Mouse (Mus musculus): ENCODE data around the gene Slc25a41. TPM values are rescaled to one million over a fixed set of nuclear protein-coding genes. Genes with fewer than 3 reads are reported as not detected.
A peak's percentile ranks its signal among the peaks of the same experiment; 100 is the strongest.

Gene Slc25a41
- total RNA-seq, 2 experiments from 2014 or later: not detected

DNA sequence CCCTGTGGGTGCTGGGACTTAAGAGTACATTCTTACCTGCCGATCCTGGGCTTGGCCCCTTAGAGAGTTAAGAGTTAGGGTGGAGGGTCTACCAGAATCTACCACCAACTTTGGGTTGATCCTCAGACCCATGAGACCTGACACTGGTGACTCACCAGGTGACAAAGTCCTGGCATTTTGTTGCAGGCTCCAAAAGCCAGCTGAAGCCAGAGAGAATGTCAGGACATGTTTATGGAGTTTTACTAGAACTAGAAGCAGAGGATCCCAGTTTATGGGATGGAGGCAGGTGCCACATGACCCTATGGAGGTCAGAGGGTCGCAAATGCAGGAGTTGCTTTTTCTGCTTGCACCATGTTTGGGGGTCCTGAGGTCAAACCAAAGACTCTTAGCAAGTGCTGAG, 44.9 kb downstream of the Slc25a41 start:
- DNase-seq (ENCODE audit: low spot score): no peak

DNA sequence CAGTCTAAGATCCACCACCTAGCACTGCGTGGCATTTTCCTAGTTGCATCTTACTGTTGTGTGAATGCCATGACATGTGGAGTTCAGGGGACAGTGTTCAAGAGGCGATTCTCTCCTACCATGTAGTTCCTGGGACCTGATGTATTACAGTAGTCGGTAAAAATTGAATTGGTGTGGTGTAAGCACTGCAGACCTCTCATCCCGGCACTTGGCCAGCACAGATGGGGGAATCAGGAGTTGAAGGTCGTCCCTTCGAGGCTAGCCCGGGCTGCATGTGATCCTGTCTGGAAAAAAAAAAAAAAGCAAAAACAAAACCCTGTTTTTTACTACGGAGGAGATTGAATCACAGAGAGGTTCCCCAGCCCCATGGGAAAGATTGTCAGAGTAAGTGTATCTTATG, 46.4 kb downstream of the Slc25a41 start:
- DNase-seq (ENCODE audit: low spot score): no peak

- no peak for DNase-seq (ENCODE audit: low spot score)
Observed at GRCm38 (mm10) chr17:56990966-56991365, 50.5 kb downstream of the Slc25a41 start.

GRCm38 (mm10) chr17:56990115-56990746, 51.2 kb downstream of the Slc25a41 start, which contains the start of gene Clpp:
Gene Clpp (plus strand): TSS chr17:56990305.
- peak; percentile 97 for DNase-seq (ENCODE audit: low spot score)

GRCm38 (mm10) chr17:56989467-56990114, 51.9 kb downstream of the Slc25a41 start:
- peak; percentile 85 for DNase-seq (ENCODE audit: low spot score)

- no peak for DNase-seq (ENCODE audit: low spot score)
Observed at GRCm38 (mm10) chr17:56988921-56989430, 52.5 kb downstream of the Slc25a41 start.

DNA sequence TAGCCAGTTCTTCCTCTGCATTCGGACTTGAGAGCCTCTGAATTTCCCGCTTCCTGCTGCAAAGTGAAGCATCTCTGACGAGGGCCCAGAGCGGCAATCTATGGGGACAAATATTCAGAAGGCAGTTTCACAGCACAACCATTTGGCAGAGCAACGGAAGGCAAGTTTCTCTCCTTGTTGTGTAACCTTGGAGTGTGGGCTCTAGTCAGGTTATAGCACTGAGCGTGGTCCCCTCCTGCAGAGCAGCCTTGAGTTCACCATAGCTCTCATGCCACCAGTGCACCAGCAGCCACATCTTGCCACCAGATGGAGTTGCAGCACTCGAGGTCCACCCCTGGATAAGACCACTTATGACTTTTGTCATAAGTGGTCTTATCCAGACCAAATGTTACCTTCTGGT, 53.0 kb downstream of the Slc25a41 start:
- DNase-seq (ENCODE audit: low spot score): no peak

GRCm38 (mm10) chr17:56986105-56986805, 55.2 kb downstream of the Slc25a41 start:
- DNase-seq (ENCODE audit: low spot score): no peak

DNA sequence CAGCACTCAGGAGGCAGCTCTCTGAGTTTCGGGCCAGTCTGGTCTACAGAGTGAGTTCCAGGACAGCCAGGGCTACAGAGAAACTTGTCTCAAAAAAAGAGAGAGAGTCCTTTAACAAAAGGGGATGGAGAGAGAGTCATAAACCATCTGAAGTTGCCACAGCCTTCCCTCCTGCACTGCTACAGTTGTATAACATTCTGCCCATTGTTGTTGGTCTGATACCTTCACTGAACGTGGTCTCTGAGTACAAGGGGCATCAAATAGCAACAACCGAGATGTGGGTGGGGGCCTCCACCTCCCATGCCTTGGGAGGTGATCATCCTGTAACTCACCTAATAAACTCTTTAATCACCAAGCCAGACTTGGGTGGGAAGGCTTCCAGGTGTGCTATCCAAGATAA, 55.8 kb downstream of the Slc25a41 start:
- no peak for DNase-seq (ENCODE audit: low spot score)

GRCm38 (mm10) chr17:56984886-56985285, 56.6 kb downstream of the Slc25a41 start:
- DNase-seq (ENCODE audit: low spot score): no peak

Other genes starting within 250 kb of the Slc25a41 start
- gene Rfx2, start 210.6 kb downstream of the Slc25a41 start, total RNA-seq (2021): 1 to 10 TPM; 2.1 to 3.1 TPM
- gene Acsbg2, start 167.2 kb downstream of the Slc25a41 start, total RNA-seq (2021): not detected
- not detected for gene 1700061G19Rik, start 166.2 kb downstream of the Slc25a41 start, total RNA-seq (2021)
- 10 to 100 TPM; 22.0 to 22.2 TPM for gene Mllt1, start 106.2 kb downstream of the Slc25a41 start, total RNA-seq (2021)
- gene Acer1, start 59.5 kb downstream of the Slc25a41 start, total RNA-seq (2021): not detected
- 10 to 100 TPM; 36.9 to 38.3 TPM for gene Clpp, start 51.3 kb downstream of the Slc25a41 start, total RNA-seq (2021)
- gene Alkbh7, start 44.3 kb downstream of the Slc25a41 start, total RNA-seq (2021): 10 to 100 TPM; 26.9 to 27.9 TPM
- not detected for gene Pspn, start 41.6 kb downstream of the Slc25a41 start, total RNA-seq (2021)
- 10 to 100 TPM; 17.1 to 19.0 TPM for gene Gtf2f1, start 30.4 kb downstream of the Slc25a41 start, total RNA-seq (2021)
- not detected for gene Gm17949, start 30.2 kb downstream of the Slc25a41 start, total RNA-seq (2021)
- gene Khsrp, start 10.1 kb downstream of the Slc25a41 start, total RNA-seq (2021): 10 to 100 TPM; 25.9 to 27.4 TPM
- under 1 TPM in 1 of 2 experiments, not detected in 1; 0.31 TPM for gene Crb3, start 17.5 kb upstream of the Slc25a41 start, total RNA-seq (2021)
- gene Slc25a23, start 18.2 kb upstream of the Slc25a41 start, total RNA-seq (2021): 10 to 100 TPM; 34.1 to 40.3 TPM
- under 1 TPM; 0.21 to 0.46 TPM for gene Dennd1c, start 36.9 kb upstream of the Slc25a41 start, total RNA-seq (2021)
- gene Tubb4a, start 46.1 kb upstream of the Slc25a41 start, total RNA-seq (2021): 1 to 10 TPM in 1 of 2 experiments, under 1 TPM in 1; 0.78 to 1.1 TPM
- gene Tnfsf9, start 63.7 kb upstream of the Slc25a41 start, total RNA-seq (2021): under 1 TPM in 1 of 2 experiments, not detected in 1; 0.57 TPM
- not detected for gene Cd70, start 108.1 kb upstream of the Slc25a41 start, total RNA-seq (2021)
- not detected for gene Tnfsf14, start 152.5 kb upstream of the Slc25a41 start, total RNA-seq (2021)
- gene C3, start 186.5 kb upstream of the Slc25a41 start, total RNA-seq (2021): 10 to 100 TPM; 23.2 to 26.2 TPM
- 10 to 100 TPM; 22.6 to 25.4 TPM for gene Gpr108, start 206.8 kb upstream of the Slc25a41 start, total RNA-seq (2021)
- gene Trip10, start 207.8 kb upstream of the Slc25a41 start, total RNA-seq (2021): 100 to 1,000 TPM; 142 to 174 TPM
- under 1 TPM; 0.32 to 0.71 TPM for gene Vav1, start 237.4 kb upstream of the Slc25a41 start, total RNA-seq (2021)